Mouse (Mus musculus) stomach, embryonic 16.5 days (tissue): ENCODE measurements around the gene Med23. TPM values are rescaled to one million over a fixed set of nuclear protein-coding genes. Genes with fewer than 3 reads are reported as not detected.

ENCODE experiments used
- ATAC-seq: fragments of 200-750 bp; cut with Nextera tagmentation; 2 replicates; pipeline ENCODE4 v1.8.0; 2017; ENCODE audit warnings: moderate number of reproducible peaks, moderate TSS enrichment; ENCODE audit not compliant: insufficient read depth, low FRiP score
- H3K27ac ChIP-seq: fragments of 300-500 bp; sonication (generic); 2 replicates; pipeline ENCODE4 v1.5.1; 2014; ENCODE audit warnings: low read length
- H3K27me3 ChIP-seq: fragments of 300-500 bp; sonication (generic); 2 replicates; pipeline ENCODE4 v1.6.1; 2014; ENCODE audit warnings: low read length, control low read depth, mixed read lengths; ENCODE audit not compliant: control insufficient read depth, insufficient read depth
- H3K36me3 ChIP-seq: fragments of 300-500 bp; sonication (generic); 2 replicates; pipeline ENCODE4 v1.6.1; 2014; ENCODE audit warnings: low read length; ENCODE audit not compliant: control insufficient read depth, insufficient read depth
- H3K4me1 ChIP-seq: fragments of 300-500 bp; sonication (generic); 2 replicates; pipeline ENCODE4 v1.6.1; 2014; ENCODE audit warnings: low read length, control low read depth, mixed read lengths; ENCODE audit not compliant: control insufficient read depth, insufficient read depth
- H3K4me2 ChIP-seq: fragments of 300-500 bp; sonication (generic); 2 replicates; pipeline ENCODE4 v1.6.1; 2014; ENCODE audit warnings: low read depth, low read length, mixed read lengths
- H3K4me3 ChIP-seq: fragments of 300-500 bp; sonication (generic); replicated peaks from 2 replicates; pipeline ENCODE4 v1.5.1; 2014; ENCODE audit warnings: mild to moderate bottlenecking, low read length
- H3K9ac ChIP-seq: fragments of 300-500 bp; sonication (generic); 2 replicates; pipeline ENCODE4 v1.6.1; 2014; ENCODE audit warnings: low read length
- H3K9me3 ChIP-seq: fragments of 300-500 bp; sonication (generic); replicated peaks from 2 replicates; pipeline ENCODE4 v1.6.1; 2016; ENCODE audit warnings: low read length, control low read depth; ENCODE audit not compliant: control insufficient read depth
- WGBS: fragments of 180-500 bp; shearing (Covaris S2); extraction: QIAGEN DNeasy Blood & Tissue Kit; methylation state at CpG from one replicate; pipeline ENCODE4 v1.1.7; 2014; 5-methylcytosine and 5-hydroxymethylcytosine counted together
- polyA plus RNA-seq: library from polyadenylated mRNA; unstranded; fragments of >200 nt; fragmentation: Nextera tagmentation; extraction: Ambion mirVana; gene quantifications from 2 replicates; pipeline ENCODE4 v1.2.1, GENCODE M21; 2015

Gene Med23
- polyA plus RNA-seq, 1 experiment from 2014 or later, result 17.8 TPM

DNA sequence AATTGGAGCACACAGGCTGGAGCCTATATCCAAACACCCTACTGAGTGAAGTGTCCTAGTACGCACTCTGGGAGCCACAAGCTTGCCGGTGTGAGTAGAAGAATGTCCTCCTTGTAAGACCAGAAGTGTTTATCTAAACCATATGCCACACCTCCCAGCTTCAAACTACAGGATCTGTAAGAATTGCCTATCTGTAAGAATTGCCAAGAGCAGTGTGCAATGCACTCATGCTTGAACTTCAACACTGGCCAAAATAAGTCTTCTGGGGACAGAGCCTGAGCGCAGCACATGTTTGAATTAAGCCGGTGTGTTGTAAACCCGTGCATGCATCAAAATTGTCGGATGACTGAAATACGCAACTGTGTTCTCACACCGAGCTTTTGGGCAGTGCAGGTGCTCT lies 78.5 kb downstream of the Med23 start:
- H3K4me2 ChIP-seq, result no peak overlapping the region

GRCm38 (mm10) chr10:24950223-24950622 lies 80.4 kb downstream of the Med23 start:
- H3K4me3 ChIP-seq, result no peak overlapping the region
- H3K4me2 ChIP-seq, result no peak overlapping the region
- no peak for ATAC-seq
- no peaks in the 10 kb centered on the region for H3K4me1 ChIP-seq
- H3K9ac ChIP-seq, result no peak overlapping the region
- H3K27ac ChIP-seq, result no peak overlapping the region
- 70% methylated on average over 4 of the region's 4 CpGs for WGBS
- H3K36me3 ChIP-seq, result no peaks in the 10 kb centered on the region
- no peaks in the 10 kb centered on the region for H3K27me3 ChIP-seq
- H3K9me3 ChIP-seq, result no peaks in the 10 kb centered on the region

More for the DNA sequence above, 78.5 kb downstream of the Med23 start:
- Histone ChIP-seq H3K9ac (no peak overlapping the region), H3K9me3 (no peaks in the 10 kb centered on the region), H3K27me3 (no peaks in the 10 kb centered on the region), H3K4me3 (no peak overlapping the region), H3K4me1 (no peaks in the 10 kb centered on the region), H3K36me3 (no peaks in the 10 kb centered on the region), H3K27ac (no peak overlapping the region)
- no peak; the same call in 1 of the 2 replicates for ATAC-seq
- WGBS, result 33% methylated on average over 8 of the region's 8 CpGs

- H3K27me3 ChIP-seq, result no peaks in the 10 kb centered on the region
- H3K36me3 ChIP-seq, result no peaks in the 10 kb centered on the region
- H3K4me2 ChIP-seq, result no peak overlapping the region
- H3K9me3 ChIP-seq, result no peaks in the 10 kb centered on the region
- H3K4me3 ChIP-seq, result no peak overlapping the region
- ATAC-seq, result no peak
- no peak overlapping the region for H3K9ac ChIP-seq
- H3K4me1 ChIP-seq, result no peaks in the 10 kb centered on the region
- H3K27ac ChIP-seq, result no peak overlapping the region
- 83% methylated on average over 8 of the region's 8 CpGs for WGBS
Observed at GRCm38 (mm10) chr10:24951575-24951974, 81.8 kb downstream of the Med23 start.

DNA sequence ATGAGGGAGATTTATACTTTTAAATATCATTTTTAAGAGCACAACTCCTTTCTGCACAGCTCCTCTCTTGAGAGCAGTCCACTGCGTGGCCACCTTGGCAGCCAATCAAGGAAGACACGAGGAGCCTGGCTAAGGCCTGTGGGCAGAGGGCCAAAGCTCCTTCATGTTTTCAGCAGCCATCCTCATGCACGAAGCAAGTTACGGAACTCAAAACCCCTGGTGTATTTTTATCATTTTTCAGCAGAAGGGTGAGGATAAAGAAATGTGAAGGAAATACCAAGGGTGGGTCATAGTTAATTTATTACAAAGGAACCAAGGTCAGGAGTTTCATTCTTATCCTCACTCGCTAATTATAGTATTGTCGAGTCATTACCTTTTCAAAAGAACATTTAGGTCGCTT lies 82.8 kb downstream of the Med23 start:
- ATAC-seq, result no peak
- 74% methylated on average over 7 of the region's 7 CpGs for WGBS
- H3K27ac ChIP-seq, result no peak overlapping the region

GRCm38 (mm10) chr10:24953876-24954275 lies 84.1 kb downstream of the Med23 start:
- 68% methylated on average over 6 of the region's 6 CpGs for WGBS
- Histone ChIP-seq H3K27ac (no peak overlapping the region), H3K4me3 (no peak overlapping the region), H3K9ac (no peak overlapping the region), H3K36me3 (no peaks in the 10 kb centered on the region), H3K9me3 (no peaks in the 10 kb centered on the region), H3K4me1 (peaks cover 3% of the 10 kb centered on the region; the same call in 1 of the 2 replicates), H3K4me2 (no peak overlapping the region), H3K27me3 (no peaks in the 10 kb centered on the region)
- peak; percentile 60; the same call in 1 of the 2 replicates for ATAC-seq

More for the DNA sequence above, 82.8 kb downstream of the Med23 start:
- H3K4me1 ChIP-seq, result no peaks in the 10 kb centered on the region
- no peaks in the 10 kb centered on the region for H3K27me3 ChIP-seq
- no peak overlapping the region for H3K9ac ChIP-seq
- no peaks in the 10 kb centered on the region for H3K9me3 ChIP-seq
- no peak overlapping the region for H3K4me2 ChIP-seq
- no peaks in the 10 kb centered on the region for H3K36me3 ChIP-seq
- no peak overlapping the region for H3K4me3 ChIP-seq

GRCm38 (mm10) chr10:24958280-24959042 lies 88.7 kb downstream of the Med23 start:
- WGBS, result 32% methylated on average over 15 of the region's 15 CpGs
- no peaks in the 10 kb centered on the region for H3K36me3 ChIP-seq
- no peak overlapping the region for H3K9ac ChIP-seq
- no peak for ATAC-seq
- peak overlapping the region; percentile 3 for H3K4me3 ChIP-seq
- H3K27ac ChIP-seq, result peak overlapping the region; percentile 25; the same call in 1 of the 2 replicates
- peaks cover 12% of the 10 kb centered on the region for H3K4me1 ChIP-seq
- H3K27me3 ChIP-seq, result no peaks in the 10 kb centered on the region
- H3K4me2 ChIP-seq, result peak overlapping the region; percentile 28
- no peaks in the 10 kb centered on the region for H3K9me3 ChIP-seq

GRCm38 (mm10) chr10:24959043-24959916 lies 89.5 kb downstream of the Med23 start:
- WGBS, result 26% methylated on average over 15 of the region's 15 CpGs
- H3K4me1 ChIP-seq, result peaks cover 12% of the 10 kb centered on the region
- no peaks in the 10 kb centered on the region for H3K9me3 ChIP-seq
- no peaks in the 10 kb centered on the region for H3K27me3 ChIP-seq
- H3K9ac ChIP-seq, result no peak overlapping the region
- no peaks in the 10 kb centered on the region for H3K36me3 ChIP-seq
- ATAC-seq, result no peak
- peak overlapping the region; percentile 25; the same call in 1 of the 2 replicates for H3K27ac ChIP-seq
- H3K4me2 ChIP-seq, result peak overlapping the region; percentile 28
- peak overlapping the region; percentile 3 for H3K4me3 ChIP-seq

DNA sequence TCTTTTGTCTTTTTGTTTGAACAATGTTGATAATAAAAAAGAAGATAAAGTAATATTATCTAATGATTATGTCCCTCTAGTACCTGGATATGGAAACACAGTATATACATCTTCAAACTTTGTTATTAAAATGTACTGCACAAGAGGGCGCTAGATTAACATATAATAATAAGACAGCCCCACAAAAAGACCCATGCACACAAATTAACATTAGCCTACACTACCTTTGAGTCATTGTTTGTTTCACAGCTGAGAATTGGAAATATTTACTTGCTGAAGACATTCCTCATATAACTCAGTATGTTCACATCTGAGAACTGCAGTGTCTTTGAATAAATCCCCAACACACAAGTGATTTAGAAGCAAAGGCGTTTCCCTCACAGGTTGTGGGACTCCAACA lies 91.3 kb downstream of the Med23 start:
- WGBS, result 54% methylated on average over 2 of the region's 2 CpGs
- ATAC-seq, result no peak
- Histone ChIP-seq H3K27ac (no peak overlapping the region), H3K27me3 (no peaks in the 10 kb centered on the region), H3K9me3 (no peaks in the 10 kb centered on the region), H3K36me3 (no peaks in the 10 kb centered on the region), H3K4me1 (peaks cover 12% of the 10 kb centered on the region), H3K4me3 (no peak overlapping the region), H3K9ac (no peak overlapping the region), H3K4me2 (no peak overlapping the region)

GRCm38 (mm10) chr10:24961889-24962288 lies 92.1 kb downstream of the Med23 start:
- H3K4me1 ChIP-seq, result peaks cover 12% of the 10 kb centered on the region
- H3K4me3 ChIP-seq, result no peak overlapping the region
- H3K27me3 ChIP-seq, result no peaks in the 10 kb centered on the region
- no peak overlapping the region for H3K9ac ChIP-seq
- no peak for ATAC-seq
- no peaks in the 10 kb centered on the region for H3K36me3 ChIP-seq
- H3K4me2 ChIP-seq, result no peak overlapping the region
- no peak overlapping the region for H3K27ac ChIP-seq
- H3K9me3 ChIP-seq, result no peaks in the 10 kb centered on the region
- 47% methylated on average over 2 of the region's 2 CpGs for WGBS
